Comparison of ENCODE assay signal across 3 mouse cellular contexts in the genomic region with DNA sequence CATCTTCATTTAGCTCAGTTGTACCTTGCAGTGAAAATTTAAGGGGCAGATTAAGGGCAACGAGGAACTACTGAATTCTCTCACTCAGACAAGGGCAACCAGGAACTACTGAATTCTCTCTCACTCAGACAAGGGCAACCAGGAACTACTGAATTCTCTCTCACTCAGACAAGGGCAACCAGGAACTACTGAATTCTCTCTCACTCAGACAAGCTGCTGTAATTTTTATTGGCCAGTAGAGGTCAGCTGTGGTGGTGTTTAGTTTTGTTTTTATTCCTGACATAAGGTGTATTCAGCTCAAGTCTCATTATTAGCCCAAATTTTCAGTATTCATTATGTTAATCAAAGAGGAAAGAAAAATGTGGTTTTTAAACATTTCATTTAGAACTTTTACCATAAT. TPM values are rescaled to one million over a fixed set of nuclear protein-coding genes. Genes with fewer than 3 reads are reported as not detected.
"Had no signal": no experiment of that assay in that cellular context is flagged by ENCODE, and none has a peak within 500 bp of the region (broad histone marks: within the 10 kb centered on the region; RNA-seq: fewer than 3 reads in every experiment).

No protein-coding gene starts in this region.

RNA-seq across cellular contexts. Expression of gene Gpr171, which starts 32.5 kb away (rescaled TPM):
- total RNA-seq: layer of hippocampus, postnatal 36 days; left cerebral cortex, postnatal 36 days had no signal
- polyA plus RNA-seq: testis, adult 2 months had no signal
